Mouse (Mus musculus): ENCODE measurements around the gene Ssr2.

The Ssr2 gene

GRCm38 (mm10) chr3:88621537-88622112, 45.9 kb downstream of the Ssr2 start:
- intact Hi-C loops (cut with DNase I): no loop called here

- intact Hi-C loops (cut with DNase I): no loop called here
Measured at GRCm38 (mm10) chr3:88622113-88622940, 46.7 kb downstream of the Ssr2 start.

GRCm38 (mm10) chr3:88622941-88623345, 47.3 kb downstream of the Ssr2 start:
- intact Hi-C loops (cut with DNase I): no loop called here

GRCm38 (mm10) chr3:88623346-88624135, 47.9 kb downstream of the Ssr2 start:
- intact Hi-C loops (cut with DNase I): loop anchor here (2.0 kb wide), 1 partner anchor 15 kb away; no protein-coding TSS in a partner anchor

- intact Hi-C loops (cut with DNase I): loop anchor here (2.0 kb wide), 1 partner anchor 14 kb away; no protein-coding TSS in a partner anchor
Measured at GRCm38 (mm10) chr3:88624324-88624723, 48.6 kb downstream of the Ssr2 start.

- intact Hi-C loops (cut with DNase I): loop anchor here (2.0 kb wide), 1 partner anchor 14 kb away; no protein-coding TSS in a partner anchor
Measured at GRCm38 (mm10) chr3:88624951-88625350, 49.3 kb downstream of the Ssr2 start.

GRCm38 (mm10) chr3:88625531-88625930, 49.9 kb downstream of the Ssr2 start:
- intact Hi-C loops (cut with DNase I): loop anchor here (2.0 kb wide), 1 partner anchor 13 kb away; no protein-coding TSS in a partner anchor

GRCm38 (mm10) chr3:88626316-88626715, 50.6 kb downstream of the Ssr2 start:
- intact Hi-C loops (cut with DNase I): no loop called here

- intact Hi-C loops (cut with DNase I): no loop called here
Measured at GRCm38 (mm10) chr3:88627114-88627513, 51.4 kb downstream of the Ssr2 start.

- intact Hi-C loops (cut with DNase I): no loop called here
Measured at GRCm38 (mm10) chr3:88627535-88627934, 51.9 kb downstream of the Ssr2 start.

GRCm38 (mm10) chr3:88628766-88629165, 53.1 kb downstream of the Ssr2 start:
- intact Hi-C loops (cut with DNase I): no loop called here

GRCm38 (mm10) chr3:88629244-88629643, 53.6 kb downstream of the Ssr2 start:
- intact Hi-C loops (cut with DNase I): no loop called here

- intact Hi-C loops (cut with DNase I): no loop called here
Measured at GRCm38 (mm10) chr3:88630018-88630417, 54.3 kb downstream of the Ssr2 start.

- intact Hi-C loops (cut with DNase I): no loop called here
Measured at GRCm38 (mm10) chr3:88630849-88631341, 55.2 kb downstream of the Ssr2 start.

GRCm38 (mm10) chr3:88631921-88632587, 56.4 kb downstream of the Ssr2 start:
- intact Hi-C loops (cut with DNase I): no loop called here

GRCm38 (mm10) chr3:88633056-88633455, 57.4 kb downstream of the Ssr2 start:
- intact Hi-C loops (cut with DNase I): no loop called here

GRCm38 (mm10) chr3:88635506-88636275, 60.0 kb downstream of the Ssr2 start:
- intact Hi-C loops (cut with DNase I): no loop called here

GRCm38 (mm10) chr3:88636555-88636986, 60.9 kb downstream of the Ssr2 start:
- intact Hi-C loops (cut with DNase I): no loop called here

- intact Hi-C loops (cut with DNase I): no loop called here
Measured at GRCm38 (mm10) chr3:88637134-88637533, 61.5 kb downstream of the Ssr2 start.

All from adrenal gland (tissue).